Mouse (Mus musculus) kidney, postnatal 4 days (tissue): ENCODE data around the gene Dlat.
A peak's percentile ranks its signal among the peaks of the same experiment; 100 is the strongest.

Source experiments
- DNase-seq, 2 experiments: peaks; one replicate each; pipeline ENCODE4 v3.0.0; 2021; ENCODE audit warnings: mixed read lengths in 2 of 2

Dlat gene

GRCm38 (mm10) chr9:50590856-50591518 is 68.6 kb downstream of the Dlat start:
- no peak for DNase-seq

DNA sequence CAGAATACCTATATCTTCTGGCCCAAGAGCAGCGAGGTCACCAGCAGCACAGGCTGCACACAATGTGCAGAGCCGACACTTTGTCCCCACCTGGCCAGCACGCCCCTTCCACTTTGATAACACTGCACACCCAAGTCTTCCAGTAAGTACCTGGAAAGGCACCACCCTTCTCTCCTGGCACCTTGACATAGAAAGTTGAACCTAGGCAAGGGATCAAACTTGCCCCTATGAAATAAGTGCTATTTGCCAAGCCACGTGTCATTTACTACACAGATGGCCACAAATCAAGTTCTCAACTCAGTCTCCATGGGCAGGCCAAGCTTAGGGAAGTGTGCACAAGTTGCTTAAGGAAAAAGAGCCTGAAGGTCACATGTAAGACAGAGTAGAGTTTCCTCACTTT is 72.6 kb downstream of the Dlat start:
- no peak for DNase-seq

DNA sequence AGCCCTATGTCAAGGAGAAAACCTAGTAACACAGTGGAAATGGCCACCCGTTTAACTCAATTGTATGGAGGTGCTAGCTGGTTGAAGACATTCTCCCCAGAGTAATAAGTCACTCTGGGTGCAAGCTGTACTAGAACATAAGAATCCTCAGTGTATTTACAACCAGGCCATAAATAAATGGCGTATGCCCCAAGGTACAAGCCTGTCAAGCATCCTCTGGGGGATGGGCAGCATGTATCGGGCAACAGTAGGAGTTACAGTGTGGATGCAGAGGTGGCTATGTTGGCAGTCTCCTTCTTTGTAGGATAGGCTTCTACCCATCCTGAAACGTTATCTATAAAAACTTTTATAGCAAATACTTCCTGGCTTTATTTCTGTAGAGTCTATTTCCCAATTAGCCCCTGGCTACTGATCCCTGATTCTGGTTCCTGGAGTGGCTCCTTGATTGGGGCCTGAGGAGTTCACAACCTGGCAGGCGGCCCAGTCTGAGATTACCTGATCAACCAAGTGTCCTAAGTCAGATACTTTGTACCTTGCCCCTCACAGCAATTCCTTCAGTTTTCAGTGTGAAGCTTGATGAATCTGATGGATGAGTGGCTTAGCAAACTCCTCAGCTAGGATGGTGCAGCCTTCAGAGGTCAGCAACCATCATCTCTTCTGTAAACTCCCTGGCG is 74.3 kb downstream of the Dlat start:
- peak; percentile 40 to 62 for DNase-seq
